Mouse (Mus musculus) limb, embryonic 14.5 days (tissue): ENCODE measurements at regions not wholly inside any gene's neighbourhood (a gene's known extent, or its start where the extent isn't known, plus 50 kb on each side); places are given as distances from the start of the nearest gene placed in this dataset.
A peak's percentile ranks its signal among the peaks of the same experiment; 100 is the strongest.

ENCODE experiments used
- ATAC-seq: fragments of 200-750 bp; cut with Nextera tagmentation; 2 replicates; pipeline ENCODE4 v1.8.0; 2017; ENCODE audit warnings: low read depth, moderate number of reproducible peaks, moderate TSS enrichment; ENCODE audit not compliant: low FRiP score
- DNase-seq: peaks from one replicate; pipeline ENCODE4 v3.0.0-alpha.2; 2015; ENCODE audit warnings: low spot score
- H3K27ac ChIP-seq: fragments of 300-500 bp; sonication (generic); replicated peaks from 2 replicates; pipeline ENCODE4 v1.5.1; 2014; ENCODE audit warnings: low read depth, mild to moderate bottlenecking, low read length, moderate library complexity, mixed read lengths
- H3K27me3 ChIP-seq: fragments of 300-500 bp; sonication (generic); 2 replicates; pipeline ENCODE4 v1.6.1; 2014; ENCODE audit warnings: low read length, mixed read lengths; ENCODE audit not compliant: control insufficient read depth, insufficient read depth
- H3K36me3 ChIP-seq: fragments of 300-500 bp; sonication (generic); 2 replicates; pipeline ENCODE4 v1.6.1; 2014; ENCODE audit warnings: mild to moderate bottlenecking, low read length, moderate library complexity, mixed read lengths; ENCODE audit not compliant: control insufficient read depth, insufficient read depth
- H3K4me1 ChIP-seq: fragments of 300-500 bp; sonication (generic); 2 replicates; pipeline ENCODE4 v1.6.1; 2014; ENCODE audit warnings: antibody characterized with exemption, low read length, mixed read lengths; ENCODE audit not compliant: control insufficient read depth, insufficient read depth
- H3K4me2 ChIP-seq: fragments of 300-500 bp; sonication (generic); replicated peaks from 2 replicates; pipeline ENCODE4 v1.6.1; 2014; ENCODE audit warnings: low read depth, mild to moderate bottlenecking, low read length, moderate library complexity; ENCODE audit not compliant: severe bottlenecking
- H3K4me3 ChIP-seq: fragments of 300-500 bp; sonication (generic); replicated peaks from 2 replicates; pipeline ENCODE4 v1.5.1; 2014; ENCODE audit warnings: low read length
- H3K9ac ChIP-seq: fragments of 300-500 bp; sonication (generic); 2 replicates; pipeline ENCODE4 v1.6.1; 2014; ENCODE audit warnings: mild to moderate bottlenecking, low read depth, low read length, moderate library complexity; ENCODE audit not compliant: severe bottlenecking
- H3K9me3 ChIP-seq: fragments of 300-500 bp; sonication (generic); 2 replicates; pipeline ENCODE4 v1.6.1; 2016; ENCODE audit warnings: low read length; ENCODE audit not compliant: control insufficient read depth
- POLR2A ChIP-seq: fragments of 200-500 bp; IDR thresholded peaks from 2 replicates; pipeline ENCODE4 v1.8.0; 2012; ENCODE audit warnings: inconsistent platforms, mild to moderate bottlenecking, moderate library complexity, borderline replicate concordance; ENCODE audit not compliant: insufficient read depth, insufficient read length; ENCODE audit errors: extremely low read depth
- WGBS: fragments of 180-500 bp; shearing (Covaris S2); extraction: QIAGEN DNeasy Blood & Tissue Kit; methylation state at CpG from one replicate; pipeline ENCODE4 v1.1.7; 2014; 5-methylcytosine and 5-hydroxymethylcytosine counted together

DNA sequence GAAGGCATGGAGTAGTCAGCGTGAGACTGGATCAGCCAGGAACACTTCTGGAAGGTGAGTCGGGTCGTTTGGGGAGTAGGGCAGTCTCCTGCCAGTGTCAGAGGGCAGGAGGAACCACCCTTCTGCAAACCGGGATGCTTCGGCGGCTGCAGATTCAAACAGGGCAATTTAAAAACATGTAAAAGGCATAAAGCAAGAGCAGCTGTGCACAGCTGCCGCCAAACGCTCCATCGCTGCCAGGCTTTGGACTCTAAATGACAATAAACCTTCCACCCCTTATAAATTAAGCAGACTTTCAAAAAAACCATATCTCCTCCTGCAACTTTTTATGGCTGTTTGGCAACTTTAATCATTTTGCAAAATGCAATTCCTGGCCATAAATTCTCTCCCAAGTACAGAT is 84.2 kb downstream of the 3100002H09Rik start:
- Histone ChIP-seq H3K27ac (no peak overlapping the region), H3K36me3 (no peaks in the 10 kb centered on the region), H3K9ac (no peak overlapping the region), H3K4me1 (peaks cover 13% of the 10 kb centered on the region), H3K27me3 (peaks cover 8% of the 10 kb centered on the region; the same call in 1 of the 2 replicates), H3K9me3 (no peaks in the 10 kb centered on the region), H3K4me2 (no peak overlapping the region), H3K4me3 (no peak overlapping the region)
- TF ChIP-seq POLR2A, result no peak
- 10% methylated on average over 9 of the region's 9 CpGs for WGBS
- ATAC-seq (no peak), DNase-seq (peak; percentile 43)

DNA sequence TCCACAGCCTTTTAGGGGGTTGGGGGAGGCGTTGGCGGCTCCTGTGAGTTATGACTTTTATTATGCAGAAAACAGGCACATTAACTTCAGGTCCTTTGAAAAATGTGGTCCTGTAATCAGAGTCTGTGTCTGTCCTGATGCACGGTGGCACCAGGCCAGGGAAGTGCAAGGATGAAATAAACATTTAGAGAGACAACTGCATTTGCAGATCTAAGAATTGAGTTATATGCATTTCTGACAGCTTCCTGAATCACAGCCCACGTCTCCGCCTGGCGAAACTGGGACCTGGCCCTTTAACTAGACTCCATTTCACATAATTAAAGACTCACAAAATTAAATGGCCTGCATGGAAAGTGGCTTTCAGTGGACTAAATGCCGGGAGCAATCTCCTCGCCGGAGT is 90.3 kb downstream of the 3100002H09Rik start:
- H3K27ac ChIP-seq, result no peak overlapping the region
- no peak overlapping the region for H3K9ac ChIP-seq
- DNase-seq (no peak), ATAC-seq (no peak)
- WGBS, result 28% methylated on average over 9 of the region's 9 CpGs
- no peaks in the 10 kb centered on the region for H3K4me1 ChIP-seq
- no peak overlapping the region for H3K4me2 ChIP-seq
- TF ChIP-seq POLR2A, result no peak
- H3K4me3 ChIP-seq, result no peak overlapping the region
- H3K9me3 ChIP-seq, result no peaks in the 10 kb centered on the region
- H3K36me3 ChIP-seq, result no peaks in the 10 kb centered on the region
- H3K27me3 ChIP-seq, result 0 out of 2 replicates have a peak, but pooled peaks cover 2% of the 10 kb centered on the region

DNA sequence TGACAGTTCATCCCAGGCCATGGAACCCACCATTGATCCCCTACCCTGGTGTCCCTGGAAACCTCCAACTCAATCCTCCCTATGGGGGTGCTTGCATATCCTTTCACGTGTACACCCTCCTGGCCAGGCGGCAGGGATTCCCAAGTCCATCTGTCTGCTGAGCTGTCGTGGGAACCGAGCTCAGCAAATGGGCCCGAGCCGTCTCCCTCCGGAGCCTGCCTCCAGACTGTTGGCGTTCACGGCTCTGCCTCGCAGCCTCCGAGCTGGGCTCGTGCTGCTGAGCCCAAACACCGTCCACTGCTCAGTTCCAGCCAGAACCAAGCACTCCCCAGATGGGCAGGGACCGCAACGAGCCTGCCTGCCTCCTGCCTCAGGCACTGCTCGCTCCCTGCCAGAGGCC is 98.8 kb downstream of the 3100002H09Rik start:
- no peak overlapping the region for H3K27ac ChIP-seq

DNA sequence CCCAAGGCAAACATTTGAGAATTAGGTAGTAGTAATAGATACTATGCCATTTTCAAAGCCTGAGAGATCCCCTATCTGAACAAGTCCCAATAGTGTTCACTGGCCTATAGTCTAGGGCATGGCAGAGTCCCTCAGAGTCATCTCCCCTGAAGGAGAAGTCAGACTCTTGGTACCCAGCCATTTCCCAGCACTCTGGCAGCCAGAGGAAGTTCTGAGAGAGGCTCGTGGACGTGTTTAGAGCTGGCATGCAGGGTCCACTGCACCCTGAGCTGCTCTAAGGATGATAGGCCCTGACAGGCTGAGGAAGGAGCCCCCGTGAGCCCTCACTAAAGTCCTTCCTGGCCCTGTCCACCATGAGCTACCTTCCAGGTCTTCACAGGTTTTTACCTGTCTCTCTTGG is 99.8 kb downstream of the 3100002H09Rik start:
- DNase-seq (no peak), ATAC-seq (no peak)
- Histone ChIP-seq H3K9me3 (no peaks in the 10 kb centered on the region), H3K4me1 (peaks cover 7% of the 10 kb centered on the region; the same call in 1 of the 2 replicates), H3K4me3 (no peak overlapping the region), H3K27me3 (0 out of 2 replicates have a peak, but pooled peaks cover 8% of the 10 kb centered on the region), H3K4me2 (no peak overlapping the region), H3K27ac (no peak overlapping the region), H3K9ac (no peak overlapping the region), H3K36me3 (no peaks in the 10 kb centered on the region)
- WGBS, result 74% methylated on average over 3 of the region's 3 CpGs
- TF ChIP-seq POLR2A, result no peak

More for the DNA sequence above, 98.8 kb downstream of the 3100002H09Rik start:
- Histone ChIP-seq H3K27me3 (0 out of 2 replicates have a peak, but pooled peaks cover 8% of the 10 kb centered on the region), H3K36me3 (no peaks in the 10 kb centered on the region), H3K9me3 (no peaks in the 10 kb centered on the region), H3K4me3 (no peak overlapping the region), H3K9ac (no peak overlapping the region), H3K4me2 (no peak overlapping the region), H3K4me1 (no peaks in the 10 kb centered on the region)
- no peak for DNase-seq
- no peak for ATAC-seq
- TF ChIP-seq POLR2A, result no peak
- WGBS, result 70% methylated on average over 16 of the region's 16 CpGs

DNA sequence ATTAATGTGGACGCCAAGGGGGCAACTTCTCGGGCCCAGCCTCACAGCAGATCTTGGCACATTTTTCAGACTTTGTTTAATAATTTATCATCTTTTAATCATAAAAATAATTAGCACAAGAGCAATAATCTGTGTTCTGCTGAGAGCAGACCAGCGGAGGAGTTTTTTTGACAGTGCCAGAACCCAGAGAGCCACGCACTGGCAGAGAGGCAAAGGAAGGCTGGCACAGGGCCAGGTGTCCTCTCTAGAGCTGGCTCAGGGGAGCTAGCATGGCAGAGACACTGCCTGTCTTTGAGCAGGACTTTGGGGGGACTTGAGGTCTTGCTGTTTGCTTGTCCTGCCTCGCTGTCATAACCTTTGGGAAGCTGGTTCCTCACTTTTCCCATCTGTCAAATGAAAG is 100.9 kb downstream of the 3100002H09Rik start:
- Histone ChIP-seq H3K9me3 (no peaks in the 10 kb centered on the region), H3K4me3 (no peak overlapping the region), H3K4me1 (peaks cover 7% of the 10 kb centered on the region; the same call in 1 of the 2 replicates), H3K4me2 (no peak overlapping the region), H3K27me3 (0 out of 2 replicates have a peak, but pooled peaks cover 8% of the 10 kb centered on the region), H3K9ac (no peak overlapping the region), H3K36me3 (no peaks in the 10 kb centered on the region), H3K27ac (no peak overlapping the region)
- ATAC-seq (no peak), DNase-seq (no peak)
- TF ChIP-seq POLR2A, result no peak
- WGBS, result 65% methylated on average over 5 of the region's 5 CpGs
